Mouse (Mus musculus) layer of hippocampus, adult 9-11 months (tissue): ENCODE measurements at regions not wholly inside any gene's neighbourhood (a gene's known extent, or its start where the extent isn't known, plus 50 kb on each side); places are given as distances from the start of the nearest gene placed in this dataset.
"Not testable (repeated sequence)": the region's sequence is repeated elsewhere in the genome, so short reads cannot be mapped to it uniquely, and the experiment has no call there.

Experiments used
- DNase-seq: peaks from one replicate; pipeline ENCODE4 v3.0.0; 2022

- DNase-seq, result peak; percentile 33
Measured at GRCm38 (mm10) chr14:86307806-86308205, 833.2 kb downstream of the Diaph3 start.

GRCm38 (mm10) chr14:86301666-86302065, 839.4 kb downstream of the Diaph3 start:
- no peak for DNase-seq

- DNase-seq, result no peak
Measured at GRCm38 (mm10) chr14:86300811-86301210, 840.2 kb downstream of the Diaph3 start.

- DNase-seq, result no peak
Measured at GRCm38 (mm10) chr14:86297991-86298390, 843.0 kb downstream of the Diaph3 start.

GRCm38 (mm10) chr14:86294606-86295005, 846.4 kb downstream of the Diaph3 start:
- not testable (repeated sequence) for DNase-seq

GRCm38 (mm10) chr14:86293804-86294203, 847.2 kb downstream of the Diaph3 start:
- no peak for DNase-seq

- no peak for DNase-seq
Measured at GRCm38 (mm10) chr14:86293371-86293770, 847.7 kb downstream of the Diaph3 start.

GRCm38 (mm10) chr14:86290556-86290955, 850.5 kb downstream of the Diaph3 start:
- no peak for DNase-seq

- DNase-seq, result peak; percentile 33
Measured at GRCm38 (mm10) chr14:86261640-86262230, 879.3 kb downstream of the Diaph3 start.

- DNase-seq, result no peak
Measured at GRCm38 (mm10) chr14:86254196-86254595, 886.8 kb downstream of the Diaph3 start.

GRCm38 (mm10) chr14:86251617-86252016, 889.4 kb downstream of the Diaph3 start:
- DNase-seq, result no peak

- no peak for DNase-seq
Measured at GRCm38 (mm10) chr14:86247686-86248085, 893.3 kb downstream of the Diaph3 start.

- DNase-seq, result no peak
Measured at GRCm38 (mm10) chr14:86246770-86247169, 894.3 kb downstream of the Diaph3 start.

- no peak for DNase-seq
Measured at GRCm38 (mm10) chr14:86243662-86244061, 897.4 kb downstream of the Diaph3 start.

GRCm38 (mm10) chr14:86242836-86243235, 898.2 kb downstream of the Diaph3 start:
- DNase-seq, result no peak

- no peak for DNase-seq
Measured at GRCm38 (mm10) chr14:86239090-86239489, 901.9 kb downstream of the Diaph3 start.

- no peak for DNase-seq
Measured at GRCm38 (mm10) chr14:86233305-86233704, 907.7 kb downstream of the Diaph3 start.

- DNase-seq, result no peak
Measured at GRCm38 (mm10) chr14:86230609-86231008, 910.4 kb downstream of the Diaph3 start.

- no peak for DNase-seq
Measured at GRCm38 (mm10) chr14:86229755-86230154, 911.3 kb downstream of the Diaph3 start.

GRCm38 (mm10) chr14:86215711-86216110, 925.3 kb downstream of the Diaph3 start:
- DNase-seq, result no peak

GRCm38 (mm10) chr14:86211654-86212053, 929.4 kb downstream of the Diaph3 start:
- DNase-seq, result no peak

- DNase-seq, result no peak
Measured at GRCm38 (mm10) chr14:86204582-86204981, 936.5 kb downstream of the Diaph3 start.

- no peak for DNase-seq
Measured at GRCm38 (mm10) chr14:86197864-86198263, 943.2 kb downstream of the Diaph3 start.

GRCm38 (mm10) chr14:86184663-86185381, 956.2 kb downstream of the Diaph3 start:
- no peak for DNase-seq

- DNase-seq, result no peak
Measured at GRCm38 (mm10) chr14:86178517-86178916, 962.5 kb downstream of the Diaph3 start.
